Mouse (Mus musculus): ENCODE results near the gene Krtap1-3.

Gene Krtap1-3

GRCm38 (mm10) chr11:99559366-99559765 lies 31.8 kb downstream of the Krtap1-3 start, which contains the start of gene Gm11939:
TSS of gene Gm11939 (minus strand) at chr11:99559466.
- in situ Hi-C loops (cut with MboI; ENCODE audit: low sequenced_read_pairs): no loop called here

GRCm38 (mm10) chr11:99557976-99558745 lies 33.0 kb downstream of the Krtap1-3 start:
- in situ Hi-C loops (cut with MboI; ENCODE audit: low sequenced_read_pairs): no loop called here

- in situ Hi-C loops (cut with MboI; ENCODE audit: low sequenced_read_pairs): no loop called here
Measured at GRCm38 (mm10) chr11:99556753-99557152, 34.4 kb downstream of the Krtap1-3 start, which contains the start of gene Krtap3-2. TSS of gene Krtap3-2 (minus strand) at chr11:99556853.

DNA sequence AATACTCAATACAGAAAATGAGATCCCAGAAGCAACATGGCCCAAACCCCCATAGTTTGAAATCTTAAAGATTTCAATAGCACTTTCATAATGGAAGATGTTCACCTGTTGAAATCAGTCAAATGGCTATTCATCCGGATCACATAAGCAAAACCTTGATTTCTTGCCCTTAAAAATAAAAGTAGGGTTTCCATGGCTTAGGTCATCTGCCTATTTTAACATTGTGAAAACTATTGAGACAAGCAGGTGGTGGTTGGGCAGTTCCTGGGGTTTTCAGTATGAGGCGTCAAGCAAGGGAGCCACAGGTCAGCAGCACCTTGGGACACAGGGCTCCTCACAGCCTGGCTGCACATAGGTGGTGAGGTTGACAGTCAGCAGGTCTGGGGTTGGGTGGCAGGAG lies 34.9 kb downstream of the Krtap1-3 start:
- in situ Hi-C loops (cut with MboI; ENCODE audit: low sequenced_read_pairs): no loop called here

GRCm38 (mm10) chr11:99550765-99551164 lies 40.4 kb downstream of the Krtap1-3 start, which contains the start of gene Krtap3-3:
TSS of gene Krtap3-3 (minus strand) at chr11:99550865.
- in situ Hi-C loops (cut with MboI; ENCODE audit: low sequenced_read_pairs): no loop called here

DNA sequence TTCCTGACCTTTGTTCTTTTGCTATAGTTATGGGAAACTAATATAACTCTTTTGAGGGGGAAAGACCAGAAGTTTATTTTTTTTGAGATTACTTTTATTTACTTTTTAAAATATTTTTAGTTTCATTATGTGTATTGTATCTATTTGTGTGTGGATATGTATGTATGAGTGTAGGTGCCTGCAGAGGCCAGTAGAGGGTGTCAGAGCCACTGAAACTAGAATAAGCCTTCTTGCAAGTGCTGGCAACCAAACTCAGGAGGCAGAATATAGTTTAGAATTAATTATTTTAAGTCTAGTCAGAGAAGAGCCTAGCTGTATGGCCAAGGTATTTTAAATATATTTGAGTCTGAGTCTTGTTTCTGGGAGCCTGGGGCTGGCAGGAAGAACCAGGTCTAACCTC lies 43.2 kb downstream of the Krtap1-3 start:
- in situ Hi-C loops (cut with MboI; ENCODE audit: low sequenced_read_pairs): no loop called here
